Mouse (Mus musculus): ENCODE measurements around the gene Srarp.

The Srarp gene

DNA sequence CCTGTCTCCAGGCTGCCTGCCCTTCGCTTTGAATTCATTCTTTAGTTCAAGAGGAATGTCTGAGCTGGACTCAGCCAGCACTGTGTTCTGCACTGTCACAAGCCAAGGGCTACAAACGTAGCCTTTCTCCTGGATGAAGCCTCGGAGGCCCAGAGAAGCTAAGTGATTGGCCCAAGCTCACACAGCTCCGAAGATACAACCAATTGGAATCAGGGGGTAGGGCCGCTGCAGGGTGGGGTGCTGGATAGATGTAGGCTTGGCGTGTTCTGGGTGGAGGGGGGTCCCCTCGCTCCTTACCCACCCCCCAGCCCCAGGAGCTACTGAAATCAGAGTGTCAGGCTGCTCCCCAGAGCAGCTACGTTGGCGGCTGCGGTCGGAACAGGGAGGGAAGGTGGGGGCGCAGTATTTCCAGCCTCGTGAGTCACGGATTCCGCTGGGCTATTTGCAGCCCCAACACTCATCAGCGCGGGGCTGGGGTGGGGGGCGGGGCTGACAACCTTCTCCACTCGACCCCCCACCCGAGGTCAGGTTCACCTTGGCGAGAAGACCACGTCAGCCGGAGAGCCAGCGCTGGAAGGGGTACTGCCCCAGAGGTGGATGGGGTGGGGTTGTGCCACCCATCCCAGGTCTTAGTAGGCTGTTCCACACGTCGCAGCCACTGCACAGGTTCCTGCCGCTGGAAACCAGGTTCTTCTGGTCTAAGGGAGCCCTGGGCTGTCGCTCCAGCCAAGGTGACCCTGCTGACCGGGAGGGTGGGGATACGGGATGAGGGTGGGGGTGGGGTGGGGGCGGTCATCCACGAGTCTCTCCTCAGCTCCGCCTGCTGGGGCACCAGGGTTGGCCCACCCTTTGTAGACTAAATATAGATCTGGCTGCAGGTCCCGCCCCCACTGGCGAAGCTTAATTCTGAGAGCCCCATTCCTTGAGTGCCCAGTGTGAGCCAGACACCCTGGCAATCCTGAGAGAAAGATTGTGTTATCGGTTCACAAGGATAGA, 10.1 kb downstream of the Srarp start:
- DNase-seq (ENCODE audit: low read depth, low spot score), result no peak

DNA sequence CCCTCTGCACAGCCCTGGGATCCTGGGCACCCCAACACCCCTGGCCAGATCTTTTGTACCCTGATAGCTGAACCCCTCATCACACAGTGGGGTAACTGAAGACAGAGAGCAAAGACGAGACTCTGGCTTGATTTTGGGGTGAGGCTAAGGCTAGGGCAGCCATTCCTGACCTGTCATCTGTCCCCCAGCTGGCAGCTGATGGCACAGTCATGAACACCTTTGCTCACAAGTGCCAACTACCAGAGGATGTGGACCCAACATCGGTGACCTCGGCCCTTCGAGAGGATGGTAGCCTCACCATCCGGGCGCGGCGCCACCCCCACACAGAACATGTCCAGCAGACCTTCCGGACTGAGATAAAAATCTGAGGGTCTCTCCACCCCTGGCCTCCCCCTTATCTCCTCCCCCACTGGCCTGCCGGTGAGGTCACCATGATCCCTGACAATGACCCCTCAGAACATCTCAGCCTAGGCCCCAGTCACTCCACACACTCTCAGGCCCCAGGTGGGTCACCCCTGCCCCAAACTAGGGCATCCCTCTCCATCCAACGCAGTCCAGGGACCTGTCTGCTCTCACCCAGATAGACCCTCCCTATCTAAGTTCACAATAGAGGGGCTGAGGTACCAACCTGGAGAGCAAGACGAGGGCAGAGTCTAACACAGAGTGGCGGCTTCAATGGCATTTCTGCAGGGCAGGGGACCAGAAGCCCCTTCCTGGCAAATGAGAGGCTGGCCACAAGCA, 12.0 kb downstream of the Srarp start:
- no peak for DNase-seq (ENCODE audit: low read depth, low spot score)

DNA sequence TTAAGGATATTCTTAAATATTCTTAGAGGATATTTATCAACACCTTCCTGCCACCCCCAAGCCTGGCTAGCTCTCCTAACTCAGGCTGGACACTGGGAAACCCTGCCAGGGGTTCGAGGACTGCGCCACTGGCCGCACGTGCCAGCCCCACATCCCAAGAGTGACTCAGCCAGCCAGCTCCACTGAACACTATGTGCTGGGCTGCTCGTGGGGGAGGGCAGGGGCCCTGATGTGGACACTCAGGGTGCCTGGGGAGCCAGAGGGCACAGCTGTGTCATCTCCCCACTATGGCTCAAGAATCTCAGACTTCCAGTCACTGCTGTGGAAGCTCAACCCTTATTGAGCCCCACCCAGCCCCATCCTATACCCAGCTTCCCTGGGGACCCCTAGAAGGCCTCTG, 12.6 kb downstream of the Srarp start:
- no peak for DNase-seq (ENCODE audit: low read depth, low spot score)

DNA sequence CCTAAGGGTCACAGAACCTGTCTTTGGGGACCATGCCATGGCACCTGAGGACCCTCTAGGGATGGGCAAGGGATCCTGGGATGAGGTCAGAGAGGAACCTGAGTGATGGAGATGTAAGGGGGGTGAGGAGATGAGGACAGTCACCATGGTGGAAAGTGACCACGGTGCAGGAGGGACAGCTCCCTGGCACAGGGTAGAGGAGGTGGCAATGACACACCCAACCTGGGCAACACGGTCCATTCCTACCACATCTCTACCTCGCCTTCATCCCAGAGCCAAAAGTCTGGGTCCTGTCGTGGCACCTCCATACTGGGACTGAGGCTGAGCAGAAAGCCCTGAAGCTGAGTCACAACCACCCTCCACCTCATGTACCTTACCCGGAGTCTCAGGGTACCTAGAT, 13.1 kb downstream of the Srarp start:
- DNase-seq (ENCODE audit: low read depth, low spot score), result no peak

DNA sequence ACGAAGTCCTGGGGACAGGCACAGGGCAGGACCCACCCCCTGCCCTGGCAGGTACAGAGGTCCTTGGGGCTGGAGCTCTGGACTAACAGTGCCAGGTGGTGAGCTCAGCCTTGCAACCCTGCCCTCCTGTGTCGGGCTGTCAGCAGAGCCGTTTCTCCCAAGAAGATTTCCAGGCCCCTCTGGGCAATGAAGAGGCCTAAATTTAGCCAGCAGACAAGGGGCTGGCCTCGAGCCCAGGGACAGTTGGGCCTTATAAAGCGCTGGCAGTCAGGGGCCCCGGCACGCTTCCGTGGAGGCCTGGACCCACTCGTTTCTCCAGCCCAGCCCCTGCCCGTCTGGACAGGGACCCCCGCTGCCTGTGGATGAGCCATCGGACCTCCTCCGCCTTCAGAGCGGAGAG, 14.5 kb downstream of the Srarp start:
- no peak for DNase-seq (ENCODE audit: low read depth, low spot score)

DNA sequence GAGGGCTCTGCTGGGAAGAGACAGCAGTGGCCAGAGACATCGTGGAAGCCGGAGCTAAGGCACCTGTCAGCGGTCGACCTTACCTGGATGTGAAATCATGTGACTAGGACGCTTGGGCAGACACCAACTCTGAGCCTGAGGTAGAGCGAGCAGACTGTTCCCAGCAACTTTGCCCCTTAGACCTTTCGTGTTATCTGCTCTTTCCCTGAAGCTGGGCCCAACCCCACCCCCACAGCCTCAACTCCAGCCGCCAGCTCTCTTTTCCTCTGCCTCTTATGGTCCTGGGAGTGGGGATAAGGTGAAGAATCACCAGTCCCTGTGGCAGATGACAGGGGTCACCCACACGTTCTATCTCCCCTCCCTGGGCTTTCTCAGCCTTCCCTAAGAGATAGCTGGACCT, 15.0 kb downstream of the Srarp start:
- no peak for DNase-seq (ENCODE audit: low read depth, low spot score)

DNA sequence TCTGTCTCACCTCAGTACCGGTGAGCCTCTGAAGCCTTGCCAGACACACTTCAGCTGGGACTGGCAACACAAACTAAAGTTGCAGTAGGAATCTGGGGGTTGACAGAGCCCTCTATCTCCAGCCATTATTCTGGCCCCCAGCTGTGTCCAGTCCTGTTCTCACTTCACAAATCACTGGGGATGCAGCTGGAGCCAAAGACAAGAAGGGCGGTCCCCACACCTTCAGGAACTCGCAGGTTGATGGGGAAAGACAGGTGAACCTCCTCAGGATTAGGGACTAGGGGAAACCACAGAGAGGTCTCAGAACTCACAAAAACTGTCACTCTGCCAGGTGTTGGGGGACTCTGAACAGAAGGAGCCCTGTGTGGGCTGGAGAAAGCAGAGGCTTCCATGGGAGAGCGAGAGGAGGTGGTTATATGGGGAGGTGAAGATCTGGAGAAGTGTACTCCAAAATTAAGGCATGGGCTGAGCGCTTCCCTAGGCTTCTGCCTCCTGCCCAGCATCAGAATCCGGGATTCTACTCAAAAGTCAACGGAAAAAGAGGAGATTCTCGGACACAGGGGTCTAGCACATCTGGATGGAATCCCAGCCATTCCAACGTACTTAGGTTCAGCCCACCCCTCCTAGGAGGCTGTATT, 15.6 kb downstream of the Srarp start, which contains the start of gene Hspb7:
TSS of gene Hspb7 (plus strand) at position 588 of the 638 bp plus-strand sequence.
- DNase-seq (ENCODE audit: low read depth, low spot score), result no peak

DNA sequence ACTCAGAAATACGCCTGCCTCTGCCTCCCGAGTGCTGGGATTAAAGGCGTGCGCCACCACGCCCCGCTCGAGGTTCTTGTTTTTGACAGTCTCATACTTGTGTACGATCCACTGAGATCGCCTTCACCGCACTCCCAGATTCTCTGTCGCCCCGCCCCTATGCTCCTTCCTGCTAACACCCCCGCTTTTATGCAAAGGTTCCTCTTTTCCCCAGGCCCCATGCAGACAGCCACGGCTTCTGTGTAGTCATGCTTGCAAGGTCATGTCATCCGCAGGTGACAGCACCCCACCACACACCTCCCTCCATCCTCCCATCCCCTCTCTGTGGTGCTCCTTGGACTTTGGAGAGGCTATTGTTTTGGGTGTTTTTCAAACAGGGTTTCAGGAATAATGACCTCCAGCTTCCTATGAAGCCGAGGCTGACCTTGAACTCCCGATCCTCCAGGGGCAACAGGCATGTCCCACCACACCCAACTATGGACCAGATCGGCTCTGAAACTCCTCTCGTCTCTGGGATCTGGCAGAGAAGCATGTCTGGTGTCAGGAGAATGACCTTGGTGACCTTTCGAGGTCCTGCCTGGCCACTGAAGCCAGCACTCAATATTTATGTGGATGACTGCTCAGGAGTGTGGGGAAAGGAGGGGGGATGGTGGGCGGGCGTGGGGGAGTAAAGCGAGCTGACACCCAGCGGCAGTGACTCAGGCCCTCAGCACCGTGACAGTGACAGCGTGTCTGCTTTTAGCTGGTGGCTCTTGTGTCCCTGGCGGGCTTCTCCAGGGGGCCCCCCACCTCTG, 16.3 kb downstream of the Srarp start:
- no peak for DNase-seq (ENCODE audit: low read depth, low spot score)

DNA sequence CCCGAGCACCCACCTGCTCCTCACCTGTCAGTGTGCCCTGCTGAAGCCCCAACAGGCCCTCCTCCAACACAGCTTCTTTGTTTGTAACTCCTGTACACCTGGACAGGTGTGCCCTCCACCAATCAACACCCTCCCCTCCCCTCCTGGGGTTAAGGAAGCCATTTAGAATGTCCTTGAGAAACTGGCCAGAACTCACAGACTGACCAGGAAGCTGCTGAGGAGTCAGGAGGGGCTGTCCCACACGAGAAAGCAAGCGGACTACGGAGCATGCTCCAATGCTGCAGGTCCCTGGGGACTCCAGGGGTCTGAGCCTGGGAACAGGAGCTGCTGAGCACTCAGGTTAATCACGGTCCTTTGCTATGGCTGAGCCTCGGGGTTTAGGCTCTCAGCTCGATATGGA, 20.0 kb downstream of the Srarp start, which contains the start of gene Clcnkb:
TSS of gene Clcnkb (minus strand) at position 91 of the 400 bp plus-strand sequence.
- no peak for DNase-seq (ENCODE audit: low read depth, low spot score)

DNA sequence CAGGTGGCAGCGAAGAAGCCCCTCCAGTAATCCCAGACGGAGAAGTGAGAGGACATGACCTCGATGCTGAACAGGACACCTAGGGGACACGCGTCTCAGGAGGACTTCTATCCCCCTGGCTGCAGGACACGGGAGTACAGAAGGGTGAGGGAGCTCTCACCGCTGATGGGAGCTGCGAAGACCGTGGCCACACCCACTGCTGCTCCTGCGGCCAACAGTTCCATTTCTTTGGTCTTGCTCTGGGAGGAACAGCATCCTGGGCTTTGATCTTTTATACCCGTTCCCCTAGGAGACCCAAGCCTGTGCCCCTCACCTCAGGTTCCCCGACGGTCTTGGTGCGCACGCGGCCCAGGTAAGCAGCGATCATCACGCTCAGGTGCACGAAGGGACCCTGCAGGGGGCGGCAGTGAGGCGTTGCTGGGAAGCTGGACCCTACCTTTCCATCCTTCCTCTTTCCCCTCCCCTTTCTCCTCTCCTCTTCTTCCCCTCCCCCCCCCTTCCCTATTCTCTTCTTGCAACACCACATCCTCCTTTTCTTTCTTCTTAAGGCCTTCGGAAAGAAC, 24.4 kb downstream of the Srarp start:
- no peak for DNase-seq (ENCODE audit: low read depth, low spot score)

DNA sequence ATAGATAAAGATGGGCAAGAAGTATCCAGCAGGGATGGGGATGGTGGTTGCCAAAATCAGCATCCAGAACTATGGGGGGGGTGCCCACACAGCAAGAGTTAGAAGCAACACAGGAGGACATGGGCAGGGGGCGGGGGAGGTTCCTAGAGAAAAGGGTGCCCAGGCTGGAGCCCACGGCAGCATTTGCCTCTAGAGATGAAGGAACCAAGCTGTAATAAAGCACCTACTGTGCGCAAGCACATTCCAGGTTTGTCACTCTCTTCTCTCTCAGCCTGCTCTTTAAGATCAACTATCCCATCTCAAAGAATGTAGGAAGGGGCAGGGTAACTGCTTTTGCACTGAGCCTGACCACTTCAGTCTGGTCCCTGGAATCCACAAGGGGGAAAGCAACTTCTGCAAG, 27.3 kb downstream of the Srarp start:
- no peak for DNase-seq (ENCODE audit: low read depth, low spot score)

DNA sequence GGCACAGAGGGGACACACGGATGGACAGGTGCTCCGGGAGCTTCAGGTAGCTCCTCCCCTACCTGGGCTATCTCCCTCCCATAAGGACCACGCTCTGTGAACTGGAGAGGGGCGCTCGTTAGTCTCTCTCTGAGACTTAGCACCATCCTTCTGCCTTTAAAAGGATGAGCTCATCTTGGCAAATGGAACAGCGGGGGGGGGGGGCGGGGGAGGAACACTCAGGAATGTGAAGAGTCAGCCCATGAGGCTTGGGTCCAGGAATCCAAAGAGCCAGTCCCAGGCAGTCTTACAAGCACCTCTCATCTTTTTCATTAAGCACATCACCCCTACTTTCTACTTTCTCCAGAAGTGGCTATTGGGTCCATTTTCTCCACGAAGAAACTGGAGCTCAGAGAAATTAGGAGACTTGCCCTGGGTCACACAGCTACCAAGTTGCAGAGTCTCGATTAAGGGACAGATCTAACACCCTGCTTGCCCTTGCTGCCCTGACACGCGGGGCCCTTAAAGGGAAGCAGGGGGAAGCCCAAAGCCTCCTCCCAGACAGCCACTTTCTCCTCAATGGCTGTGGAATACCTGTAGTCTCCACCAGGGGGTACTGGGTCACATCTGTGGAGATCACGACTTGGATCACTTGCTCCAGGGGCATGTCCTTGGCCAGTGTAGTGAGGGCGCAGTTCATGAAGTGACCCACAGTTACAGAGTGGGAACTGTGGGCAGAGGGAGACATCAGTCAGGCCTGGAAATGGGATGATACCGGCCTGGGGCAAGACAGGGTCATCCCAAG, 29.2 kb downstream of the Srarp start:
- peak; percentile 43 for DNase-seq (ENCODE audit: low read depth, low spot score)

DNA sequence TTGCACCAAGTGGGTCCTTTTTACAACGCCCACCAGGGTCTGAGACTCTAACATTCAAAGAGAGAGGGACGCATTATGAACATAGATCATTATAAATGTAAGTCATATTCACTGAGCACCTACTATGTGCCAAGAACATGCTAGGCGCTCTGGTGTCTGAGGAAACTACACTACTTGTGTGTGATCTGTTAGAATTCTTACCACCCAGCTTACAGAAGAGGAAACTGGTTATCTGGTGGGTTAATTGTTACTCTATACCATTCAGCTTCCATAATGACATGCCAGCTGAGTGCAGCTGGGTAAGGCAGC, 30.6 kb downstream of the Srarp start:
- no peak for DNase-seq (ENCODE audit: low read depth, low spot score)

DNA sequence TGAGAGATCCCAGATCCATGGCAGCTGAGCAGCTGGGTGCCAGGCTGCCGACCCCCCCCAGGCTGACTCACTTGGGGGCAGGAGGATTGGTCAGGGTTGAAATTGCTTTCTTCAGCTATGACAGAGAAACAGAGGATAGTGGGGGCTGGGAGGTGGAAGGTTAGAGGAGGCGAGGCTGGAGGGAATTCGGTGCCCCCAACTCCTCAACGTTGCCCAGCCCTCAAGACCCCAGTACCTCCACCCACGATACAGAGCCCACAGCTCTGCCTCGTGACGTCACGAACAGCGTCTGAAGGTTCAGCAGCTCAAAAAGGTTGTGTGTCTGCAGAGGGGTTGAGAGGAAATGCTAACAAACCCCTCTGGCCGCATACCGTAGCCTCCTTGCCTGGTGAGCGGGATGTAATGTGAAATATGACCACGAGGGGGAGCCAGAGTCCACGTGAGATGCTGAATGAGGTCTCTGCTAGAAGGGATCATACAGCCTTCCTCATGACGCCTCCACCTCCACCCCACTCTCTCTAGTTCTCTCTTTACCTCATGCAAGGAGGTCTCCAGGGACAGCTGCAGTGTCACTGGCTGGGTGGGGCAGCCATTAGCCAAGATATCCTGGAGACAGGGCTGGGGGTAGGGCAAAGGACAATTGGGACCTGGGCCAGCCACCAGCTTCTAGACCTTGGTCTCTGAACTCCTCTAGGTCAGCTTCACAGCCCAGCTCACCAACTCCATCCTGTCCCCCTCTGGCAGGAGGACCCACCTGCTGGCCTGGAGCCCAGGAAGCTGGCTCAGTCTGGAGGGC, 31.2 kb downstream of the Srarp start:
- DNase-seq (ENCODE audit: low read depth, low spot score), result peak; percentile 82

DNA sequence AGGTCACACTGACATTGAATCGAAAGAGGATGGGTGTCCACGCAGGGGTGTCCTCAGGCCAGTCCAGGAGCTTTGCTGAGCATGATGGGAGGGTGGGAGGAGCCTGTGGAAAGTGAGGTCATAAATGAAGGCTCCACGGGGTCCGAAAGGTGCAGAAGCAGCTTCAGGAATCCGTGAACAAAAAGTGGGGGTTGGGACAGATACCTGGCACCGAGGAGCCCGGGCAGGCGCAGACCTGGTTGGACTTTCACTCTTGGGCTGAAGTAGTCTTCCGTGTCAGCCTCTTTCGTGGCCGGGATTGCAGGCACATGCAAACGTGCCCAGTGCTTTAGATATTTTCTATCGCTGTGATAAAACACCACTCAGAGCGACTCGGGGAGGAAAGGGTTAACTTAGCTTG, 35.7 kb downstream of the Srarp start:
- DNase-seq (ENCODE audit: low read depth, low spot score), result no peak

DNA sequence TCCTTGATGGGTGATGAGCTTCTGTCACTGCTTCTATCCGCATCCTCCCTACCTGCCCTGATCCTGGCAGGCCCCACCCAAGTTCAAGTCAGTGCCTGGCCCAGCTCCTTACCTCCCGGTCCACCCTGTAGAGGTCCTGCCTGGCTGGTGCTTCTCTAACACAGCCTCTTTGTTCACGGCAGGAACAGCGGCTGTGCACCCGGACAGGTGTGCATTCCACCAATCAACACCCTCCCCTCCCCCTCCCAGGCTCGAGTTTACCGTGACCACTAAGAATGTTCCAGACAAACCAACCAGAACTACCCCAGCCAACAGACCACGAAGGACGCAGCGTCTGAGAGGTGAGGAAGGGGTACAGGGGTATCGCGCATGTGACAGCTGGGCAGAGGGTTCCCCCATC, 37.4 kb downstream of the Srarp start, which contains the start of gene Clcnka:
TSS of gene Clcnka (minus strand) at position 180 of the 400 bp plus-strand sequence.
- DNase-seq (ENCODE audit: low read depth, low spot score), result no peak

DNA sequence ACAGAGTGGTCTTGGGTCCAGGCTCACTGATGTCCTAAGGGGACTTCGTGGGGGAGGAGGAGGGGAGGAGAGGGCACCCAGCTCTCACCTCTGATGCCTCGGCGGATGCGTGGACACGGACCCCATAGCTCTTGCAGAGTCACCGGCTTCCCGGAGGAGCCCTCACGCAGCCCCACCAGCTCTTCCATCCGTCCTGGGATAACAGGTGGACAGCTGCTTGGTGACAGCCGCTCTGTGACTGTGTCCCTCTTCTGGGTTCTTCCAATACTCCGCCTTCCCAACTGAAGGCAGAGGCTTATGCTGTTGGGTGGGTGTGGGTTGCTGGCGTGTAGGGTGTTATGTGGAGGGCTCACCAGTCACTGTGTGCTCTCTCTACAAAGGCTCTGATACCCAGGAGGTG, 38.0 kb downstream of the Srarp start:
- no peak for DNase-seq (ENCODE audit: low read depth, low spot score)

DNA sequence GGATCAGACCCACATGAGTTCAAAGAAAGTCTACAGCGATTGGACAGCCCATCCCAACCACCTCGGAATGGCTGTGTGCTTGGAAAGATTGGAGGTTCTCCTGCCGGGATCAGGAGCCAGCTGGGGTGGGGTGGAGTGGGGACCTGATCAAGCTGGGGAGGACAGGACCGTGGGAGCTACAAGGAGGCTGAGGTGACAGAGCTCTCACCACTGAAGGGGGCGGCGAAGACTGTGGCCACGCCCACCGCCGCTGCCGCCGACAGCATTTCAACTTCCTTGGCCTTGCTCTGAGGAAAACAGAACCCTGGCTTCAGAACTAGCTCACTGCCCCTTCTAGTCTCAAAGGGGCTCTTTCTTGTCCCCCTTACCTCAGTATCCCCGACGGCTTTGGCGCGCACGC, 41.2 kb downstream of the Srarp start:
- no peak for DNase-seq (ENCODE audit: low read depth, low spot score)

DNA sequence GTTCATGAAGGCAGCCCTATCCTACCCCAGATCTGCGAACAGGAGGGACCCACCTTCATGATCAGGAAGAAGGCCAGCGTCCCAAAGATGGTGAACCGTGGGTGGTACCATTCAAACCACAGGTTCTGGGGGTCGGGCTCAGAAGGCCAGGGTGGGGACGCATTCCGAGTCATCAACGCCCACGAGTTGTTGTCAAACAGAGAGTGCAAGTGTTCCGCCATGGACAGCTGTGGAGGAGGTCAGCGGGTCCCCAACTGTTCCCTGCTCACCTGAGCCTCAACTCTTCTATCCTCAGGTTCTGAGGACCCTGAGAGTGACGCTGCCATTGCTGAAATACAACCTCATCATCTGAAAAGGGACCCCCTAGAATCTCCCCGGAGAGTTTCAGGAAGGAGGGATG, 44.6 kb downstream of the Srarp start:
- DNase-seq (ENCODE audit: low read depth, low spot score), result no peak

All from mesoderm, embryonic 11.5 days (tissue).